Mouse (Mus musculus) heart, adult 8-10 months (tissue): ENCODE results near the gene Cpne5. TPM values are rescaled to one million over a fixed set of nuclear protein-coding genes. Genes with fewer than 3 reads are reported as not detected.

Experiments used
- DNase-seq: peaks from one replicate; pipeline ENCODE4 v3.0.0; 2022; ENCODE audit warnings: low spot score
- total RNA-seq, 4 experiments: library from RNA; stranded (reverse); gene quantifications; 2 replicates each; pipeline ENCODE4 v1.2.4; 2022

Cpne5 gene
- total RNA-seq, 4 experiments from 2014 or later, result 3.2 to 9.5 (median 4.4) TPM

- DNase-seq, result no peak
Observed at GRCm38 (mm10) chr17:29170431-29171000, 67.5 kb downstream of the Cpne5 start.

GRCm38 (mm10) chr17:29168996-29169601 lies 68.9 kb downstream of the Cpne5 start:
- no peak for DNase-seq

GRCm38 (mm10) chr17:29168438-29168837 lies 69.5 kb downstream of the Cpne5 start:
- DNase-seq, result no peak

- no peak for DNase-seq
Observed at GRCm38 (mm10) chr17:29167371-29167770, 70.6 kb downstream of the Cpne5 start.

DNA sequence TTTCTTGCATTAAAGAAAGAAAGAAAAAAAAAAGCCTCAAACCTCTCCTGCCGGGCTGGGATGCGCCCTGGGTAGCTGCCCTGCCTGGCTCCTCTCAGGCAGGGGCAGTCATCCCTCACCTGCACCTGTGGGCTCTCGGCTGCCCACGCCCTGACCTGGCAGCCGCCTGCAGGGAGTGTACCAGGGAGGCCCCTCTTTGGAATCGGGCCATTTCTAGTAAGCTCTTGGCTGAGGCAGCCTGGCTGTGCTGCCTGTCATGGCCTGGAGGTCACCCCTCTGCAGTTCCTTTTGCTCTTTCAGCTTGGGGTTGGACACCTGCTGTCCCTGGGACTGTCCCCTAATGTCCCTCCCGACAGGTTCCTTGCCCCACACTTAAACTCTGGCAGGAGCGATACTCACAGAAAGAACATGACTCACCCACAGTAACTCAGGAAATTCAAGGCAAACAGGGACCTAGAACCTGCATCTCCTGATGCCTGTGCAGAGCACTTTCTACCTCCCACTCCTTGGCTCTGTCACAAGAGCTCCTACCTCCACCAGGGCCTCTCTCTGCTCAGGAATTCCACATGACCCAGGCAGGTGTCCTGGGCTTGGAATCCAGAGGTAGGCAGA lies 71.9 kb downstream of the Cpne5 start:
- no peak for DNase-seq

GRCm38 (mm10) chr17:29165452-29165851 lies 72.5 kb downstream of the Cpne5 start:
- DNase-seq, result no peak

DNA sequence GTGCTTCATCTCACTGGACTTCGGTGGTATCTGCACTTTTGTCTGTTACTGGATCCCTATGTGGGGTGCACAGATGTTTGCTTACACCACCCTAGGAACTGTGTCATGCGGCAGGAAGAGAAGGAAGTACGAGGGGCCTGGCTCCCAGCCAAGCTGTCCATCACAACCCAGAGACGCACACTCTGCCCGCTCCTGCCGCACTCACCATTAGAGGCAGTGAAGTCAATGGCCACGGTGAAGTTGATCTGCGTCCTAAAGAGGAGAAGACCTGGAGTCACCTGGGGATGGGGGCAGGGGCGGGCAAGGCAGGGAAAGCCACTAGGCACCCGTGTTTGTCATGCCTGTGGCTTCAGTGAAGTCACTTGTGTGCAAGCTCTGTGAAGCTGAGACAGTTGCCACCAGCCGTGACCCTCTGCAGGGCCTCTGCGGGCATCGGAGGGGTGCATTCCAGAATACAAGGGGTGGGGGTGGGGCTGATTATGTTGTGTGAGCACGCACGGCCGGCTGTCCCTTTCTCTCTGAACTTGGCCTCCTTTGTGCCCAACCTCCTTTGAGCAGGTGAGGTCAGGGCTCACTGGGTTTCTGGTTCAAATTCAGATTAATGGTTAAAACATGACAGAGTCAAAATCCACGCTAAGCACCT lies 73.4 kb downstream of the Cpne5 start:
- no peak for DNase-seq

- no peak for DNase-seq
Observed at GRCm38 (mm10) chr17:29162334-29162733, 75.6 kb downstream of the Cpne5 start.

- DNase-seq, result no peak
Observed at GRCm38 (mm10) chr17:29159743-29160455, 78.1 kb downstream of the Cpne5 start.

GRCm38 (mm10) chr17:29159320-29159719 lies 78.6 kb downstream of the Cpne5 start:
- DNase-seq, result no peak

DNA sequence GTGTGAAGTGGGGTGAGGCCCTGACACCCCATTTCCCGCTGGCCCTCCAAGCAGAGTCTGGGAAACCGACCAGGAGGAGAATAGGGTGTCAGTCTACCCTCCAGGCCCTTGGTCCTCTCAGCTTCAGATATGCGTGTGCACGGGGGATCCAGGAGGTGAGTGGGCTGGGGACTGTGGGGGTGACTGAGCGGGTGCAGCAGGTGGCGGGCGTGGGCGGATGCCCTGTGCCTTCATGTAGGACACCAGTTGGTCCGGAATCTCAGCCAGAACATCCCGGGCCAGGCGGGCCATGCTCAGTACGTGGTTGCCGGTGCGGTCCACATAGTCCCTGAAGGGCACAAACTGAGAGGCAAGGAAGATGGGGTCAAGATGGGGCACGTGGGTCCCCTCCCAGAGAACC lies 79.1 kb downstream of the Cpne5 start:
- no peak for DNase-seq

DNA sequence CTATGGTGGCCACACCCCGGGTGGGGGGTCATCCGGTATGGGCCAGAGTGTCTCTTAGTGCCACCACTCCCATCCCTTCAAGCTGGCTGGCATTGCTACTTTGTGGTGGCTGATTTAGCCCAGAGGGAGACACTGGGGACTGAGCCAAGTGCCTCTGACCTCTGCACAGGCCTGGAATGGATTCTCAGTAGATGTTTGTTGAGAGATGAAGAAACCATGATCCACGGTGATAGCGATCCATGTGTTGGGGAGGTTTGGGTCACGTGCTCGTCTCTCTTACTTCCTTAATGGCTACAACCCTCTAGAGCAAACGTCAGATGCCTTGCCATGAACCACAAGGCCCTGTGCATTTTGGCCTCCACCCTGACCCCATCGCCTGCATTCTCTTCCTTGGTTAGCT lies 81.1 kb downstream of the Cpne5 start:
- no peak for DNase-seq

DNA sequence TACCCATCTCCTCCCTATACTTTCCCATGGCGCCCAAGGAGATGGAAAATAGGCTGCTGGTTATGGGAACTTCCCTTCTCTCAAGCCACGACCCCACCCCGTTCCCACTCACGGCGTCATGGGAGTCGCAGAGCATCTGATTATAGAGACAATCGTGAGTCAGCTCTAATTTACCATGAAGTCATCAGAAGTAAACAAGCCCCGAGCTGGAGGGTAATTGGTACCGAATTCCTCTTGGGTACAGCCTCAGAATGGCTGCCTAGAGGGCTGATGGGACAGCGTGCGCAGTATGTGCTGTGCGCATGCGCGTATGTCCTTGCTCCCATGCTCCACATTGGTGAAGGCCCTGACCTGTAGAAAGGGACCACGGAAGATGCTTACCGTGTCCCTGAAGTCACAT lies 81.6 kb downstream of the Cpne5 start:
- no peak for DNase-seq

DNA sequence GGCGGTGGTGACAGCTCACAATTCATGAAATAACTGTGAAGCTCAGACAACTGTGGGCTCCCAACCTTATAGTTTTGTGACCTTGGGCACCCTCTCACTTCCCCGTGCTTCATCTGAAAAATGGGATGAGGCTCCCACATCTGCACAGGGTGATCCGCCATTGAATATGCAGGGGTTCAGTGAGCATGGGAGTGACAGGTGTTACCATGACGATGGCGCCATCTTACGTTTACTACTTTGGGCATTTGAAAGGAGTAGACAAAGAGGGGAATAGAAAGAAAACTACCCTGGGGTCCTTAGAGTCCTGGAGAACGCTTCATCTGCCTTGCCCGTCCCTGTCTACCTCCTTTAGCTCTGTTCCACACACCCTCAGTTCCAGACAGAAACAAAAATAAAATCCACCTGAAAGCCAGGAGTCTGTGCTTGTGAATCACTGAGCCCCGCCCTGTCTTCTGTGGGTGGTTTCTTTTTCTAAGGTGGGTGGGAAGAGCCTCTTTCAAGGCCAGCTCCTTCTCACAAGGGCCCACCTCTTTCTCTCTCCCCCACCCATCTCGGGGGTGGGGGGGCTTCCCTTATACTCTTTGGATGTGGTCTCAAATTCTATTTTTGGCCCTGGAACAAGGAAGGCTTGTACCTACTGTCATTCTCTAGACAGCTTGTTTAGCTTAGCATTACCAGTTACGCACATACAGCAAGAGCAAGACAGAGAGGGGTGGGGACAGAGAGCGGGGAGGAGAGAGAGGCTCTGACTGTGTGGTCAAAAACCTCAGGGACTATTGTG lies 82.4 kb downstream of the Cpne5 start:
- no peak for DNase-seq

DNA sequence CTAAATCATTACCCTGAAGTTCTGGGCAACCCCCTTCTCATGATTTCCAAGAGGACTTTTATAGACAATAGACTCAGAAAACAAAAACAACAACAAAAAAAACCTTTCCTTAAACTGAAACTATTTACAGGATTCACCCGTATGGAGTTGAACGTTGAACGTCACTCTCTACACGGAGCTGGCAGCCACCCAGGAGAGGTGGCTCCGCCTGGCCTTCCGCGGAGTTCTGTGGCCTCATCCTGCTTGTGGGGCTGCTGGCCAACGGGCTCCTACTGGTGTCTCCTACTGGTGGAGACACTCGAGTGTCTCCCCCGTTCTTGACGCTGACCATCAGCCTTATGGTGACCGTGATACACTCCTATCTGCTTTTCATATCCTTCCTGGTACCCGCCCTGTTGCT lies 83.7 kb downstream of the Cpne5 start:
- DNase-seq, result no peak

- no peak for DNase-seq
Observed at GRCm38 (mm10) chr17:29152547-29152946, 85.4 kb downstream of the Cpne5 start.

DNA sequence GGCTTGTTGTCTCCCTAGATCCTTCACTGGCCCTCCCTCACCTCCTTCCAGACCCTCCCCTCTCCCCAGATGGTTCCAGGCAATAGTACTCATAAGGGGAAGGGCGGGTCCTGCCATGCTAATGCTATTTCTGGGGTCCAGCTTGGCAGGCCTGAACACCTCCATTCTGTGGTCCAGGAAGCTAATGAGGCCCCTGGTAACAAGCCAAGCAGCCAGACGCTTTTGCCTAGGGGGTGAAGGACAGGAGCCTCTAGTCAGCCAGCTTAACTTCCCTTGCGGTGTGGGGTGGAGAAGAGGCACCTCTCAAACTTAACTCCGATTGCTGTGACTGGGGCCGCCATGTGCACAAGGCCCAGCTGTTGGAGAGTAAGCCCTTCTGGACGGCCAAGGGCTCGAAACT lies 88.2 kb downstream of the Cpne5 start:
- no peak for DNase-seq

GRCm38 (mm10) chr17:29147773-29148172 lies 90.2 kb downstream of the Cpne5 start:
- DNase-seq, result no peak

DNA sequence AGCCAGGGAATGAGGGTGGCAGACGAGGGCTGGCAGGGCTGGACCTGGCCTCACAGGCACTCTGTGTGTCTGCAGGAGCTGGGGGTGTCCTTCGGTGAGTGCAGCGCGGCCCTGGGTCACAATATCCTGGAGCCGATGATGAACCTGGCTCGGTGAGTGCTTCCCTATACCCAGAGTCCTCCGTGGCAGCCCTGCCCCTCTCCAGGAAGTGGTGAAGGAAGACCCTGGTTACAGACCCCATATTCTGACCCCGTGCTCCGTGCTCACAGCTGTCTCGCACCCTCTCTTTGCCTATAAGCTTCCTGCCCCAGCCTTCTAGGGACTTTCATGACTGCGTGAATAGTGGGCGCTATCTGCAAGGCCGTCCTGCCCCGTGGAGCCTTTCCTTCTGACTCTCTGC lies 90.7 kb downstream of the Cpne5 start:
- DNase-seq, result no peak

DNA sequence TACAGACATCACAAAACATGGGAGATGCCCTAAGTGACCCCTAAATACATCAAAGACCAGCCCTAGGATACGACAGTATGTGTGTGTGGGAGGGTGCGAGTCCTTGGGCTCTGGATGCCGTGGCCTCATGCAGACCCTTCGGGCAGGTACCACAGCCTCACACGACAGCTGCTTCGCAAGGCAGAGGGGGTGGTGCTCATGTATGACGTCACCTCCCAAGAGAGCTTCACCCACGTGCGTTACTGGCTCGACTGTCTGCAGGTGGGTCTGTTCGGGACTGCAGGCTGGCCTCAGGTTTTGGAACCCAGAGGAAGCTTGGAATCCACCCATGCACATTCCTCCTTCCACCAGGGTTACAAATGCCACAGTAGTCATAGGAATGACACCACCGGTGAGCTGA lies 92.9 kb downstream of the Cpne5 start:
- no peak for DNase-seq

DNA sequence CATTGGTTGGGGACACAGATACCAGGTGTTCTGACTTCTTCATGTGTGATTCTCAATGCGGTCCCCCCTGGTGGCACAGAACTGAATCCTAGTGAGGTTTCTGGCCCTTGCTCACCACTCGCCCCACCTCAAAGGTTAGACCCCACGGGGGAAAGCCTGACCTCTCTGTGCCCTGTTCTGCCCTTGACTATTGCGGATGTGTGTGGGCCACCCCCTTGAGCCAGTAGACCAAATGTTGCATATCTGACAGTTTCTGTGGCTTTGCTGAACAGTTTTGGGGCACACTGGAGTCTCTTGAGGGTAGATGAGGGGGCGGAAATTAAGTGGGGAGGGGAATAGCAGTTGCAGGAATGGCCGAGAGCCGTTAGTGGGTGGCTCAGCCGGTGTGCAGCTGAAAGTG lies 94.7 kb downstream of the Cpne5 start:
- no peak for DNase-seq

GRCm38 (mm10) chr17:29141577-29141976 lies 96.4 kb downstream of the Cpne5 start:
- DNase-seq, result no peak
